Mouse (Mus musculus) bone marrow macrophage, adult 2 months (primary cell): Measurements from ENCODE around the gene Padi2. TPM values are rescaled to one million over a fixed set of nuclear protein-coding genes. Genes with fewer than 3 reads are reported as not detected.

Experiments used
- H3K27ac ChIP-seq: 2 replicates; pipeline ENCODE4 v1.5.1; 2012; ENCODE audit warnings: low read depth, low read length; ENCODE audit not compliant: insufficient read depth
- H3K4me1 ChIP-seq: 2 replicates; pipeline ENCODE4 v1.6.1; 2012; ENCODE audit warnings: low read length; ENCODE audit not compliant: control insufficient read depth, insufficient read depth
- H3K4me3 ChIP-seq: 2 replicates; pipeline ENCODE4 v1.5.1; 2012; ENCODE audit warnings: mild to moderate bottlenecking, low read length, moderate library complexity; ENCODE audit not compliant: insufficient read depth
- CTCF ChIP-seq: IDR thresholded peaks from 2 replicates; pipeline ENCODE4 v1.5.1; 2012; ENCODE audit warnings: low read depth, mild to moderate bottlenecking, low read length, moderate library complexity
- POLR2A ChIP-seq: IDR thresholded peaks from 2 replicates; pipeline ENCODE4 v1.6.1; 2012; ENCODE audit warnings: mild to moderate bottlenecking, low read depth, low read length, borderline replicate concordance
- polyA plus RNA-seq: library from polyadenylated mRNA; stranded (reverse); fragments of >200 nt; gene quantifications from 2 replicates; pipeline ENCODE4 v1.2.4, GENCODE M21; 2012; ENCODE audit not compliant: missing spikeins, insufficient read depth, insufficient read length

Gene Padi2
- polyA plus RNA-seq, 1 experiment, result 12.2 TPM

- no peak overlapping the region for H3K27ac ChIP-seq
- TF ChIP-seq POLR2A, result no peak
- TF ChIP-seq CTCF, result no peak
- peaks cover 4% of the 10 kb centered on the region for H3K4me1 ChIP-seq
- H3K4me3 ChIP-seq, result no peak overlapping the region
These were observed 25.0 kb upstream of the Padi2 start for GRCm38 (mm10) chr4:140881026-140881670.

- H3K27ac ChIP-seq, result no peak overlapping the region
- H3K4me1 ChIP-seq, result peaks cover 4% of the 10 kb centered on the region
- no peak for TF ChIP-seq CTCF
- no peak for TF ChIP-seq POLR2A
- no peak overlapping the region for H3K4me3 ChIP-seq
These were observed 24.4 kb upstream of the Padi2 start for GRCm38 (mm10) chr4:140881771-140882170.

GRCm38 (mm10) chr4:140882365-140882764 lies 23.8 kb upstream of the Padi2 start:
- no peak overlapping the region for H3K4me3 ChIP-seq
- peaks cover 4% of the 10 kb centered on the region for H3K4me1 ChIP-seq
- TF ChIP-seq POLR2A (no peak), CTCF (no peak)
- H3K27ac ChIP-seq, result no peak overlapping the region

- Histone ChIP-seq H3K4me3 (no peak overlapping the region), H3K27ac (no peak overlapping the region), H3K4me1 (peaks cover 4% of the 10 kb centered on the region)
- TF ChIP-seq CTCF, result no peak
- no peak for TF ChIP-seq POLR2A
These were observed 23.2 kb upstream of the Padi2 start for GRCm38 (mm10) chr4:140882981-140883380.

GRCm38 (mm10) chr4:140883852-140884251 lies 22.3 kb upstream of the Padi2 start:
- H3K4me3 ChIP-seq, result no peak overlapping the region
- TF ChIP-seq CTCF (no peak), POLR2A (no peak)
- H3K27ac ChIP-seq, result no peak overlapping the region
- H3K4me1 ChIP-seq, result peaks cover 4% of the 10 kb centered on the region

- Histone ChIP-seq H3K4me3 (no peak overlapping the region), H3K27ac (no peak overlapping the region), H3K4me1 (no peaks in the 10 kb centered on the region)
- TF ChIP-seq POLR2A (no peak), CTCF (no peak)
These were observed 14.5 kb upstream of the Padi2 start for GRCm38 (mm10) chr4:140891525-140892162.

- H3K4me1 ChIP-seq, result no peaks in the 10 kb centered on the region
- TF ChIP-seq POLR2A (no peak), CTCF (no peak)
- H3K27ac ChIP-seq, result no peak overlapping the region
- H3K4me3 ChIP-seq, result no peak overlapping the region
These were observed 14.0 kb upstream of the Padi2 start for GRCm38 (mm10) chr4:140892163-140892530.

GRCm38 (mm10) chr4:140904776-140905425 lies 1.2 kb upstream of the Padi2 start:
- Histone ChIP-seq H3K27ac (no peak overlapping the region), H3K4me1 (peaks cover 9% of the 10 kb centered on the region; the same call in 1 of the 2 replicates), H3K4me3 (no peak overlapping the region)
- TF ChIP-seq POLR2A (no peak), CTCF (no peak)

- no peak for TF ChIP-seq POLR2A
- no peak for TF ChIP-seq CTCF
- no peak overlapping the region for H3K27ac ChIP-seq
- H3K4me1 ChIP-seq, result peaks cover 9% of the 10 kb centered on the region; the same call in 1 of the 2 replicates
- H3K4me3 ChIP-seq, result peak overlapping the region; percentile 42
These were observed 695 bp upstream of the Padi2 start for GRCm38 (mm10) chr4:140905426-140905871.

GRCm38 (mm10) chr4:140906827-140907280 lies 710 bp downstream of the Padi2 start:
- no peak overlapping the region for H3K4me3 ChIP-seq
- H3K4me1 ChIP-seq, result peaks cover 9% of the 10 kb centered on the region; the same call in 1 of the 2 replicates
- TF ChIP-seq POLR2A, result no peak
- TF ChIP-seq CTCF, result no peak
- no peak overlapping the region for H3K27ac ChIP-seq
